Mouse (Mus musculus): Measurements from ENCODE around the gene Arid1b. TPM values are rescaled to one million over a fixed set of nuclear protein-coding genes. Genes with fewer than 3 reads are reported as not detected.

Arid1b gene
- polyA plus RNA-seq, 1 experiment from 2014 or later: 5.2 TPM

DNA sequence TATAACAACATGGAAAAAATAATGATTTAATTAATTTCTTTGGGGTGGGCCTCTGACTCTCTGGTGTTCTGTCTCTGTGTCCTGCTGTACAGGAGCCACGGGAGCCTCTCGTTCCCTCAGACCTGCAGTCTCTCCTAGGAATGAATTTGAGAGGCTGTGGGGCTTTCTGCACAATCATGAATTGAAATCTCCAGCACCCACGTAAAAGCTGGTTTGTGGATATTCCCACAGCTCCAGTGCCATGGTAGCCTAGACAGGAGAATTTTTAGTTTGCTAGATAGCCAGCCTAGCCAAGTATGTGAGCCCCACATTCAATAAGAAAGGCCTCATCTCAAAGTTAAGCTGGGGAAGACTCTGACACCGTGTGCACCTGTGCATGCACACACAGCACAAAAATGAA lies 335.3 kb downstream of the Arid1b start:
- no peak overlapping the region for H3K9ac ChIP-seq
- H3K4me2 ChIP-seq: no peak overlapping the region
- H3K27ac ChIP-seq (replicated peaks): no peak overlapping the region
- 90% methylated on average over 4 of the region's 4 CpGs for WGBS
- no peak overlapping the region for H3K4me3 ChIP-seq
- peaks cover 78% of the 10 kb centered on the region for H3K36me3 ChIP-seq
- no peaks in the 10 kb centered on the region for H3K9me3 ChIP-seq
- peaks cover 26% of the 10 kb centered on the region for H3K4me1 ChIP-seq
- ATAC-seq (ENCODE audit: extremely low read depth, insufficient number of reproducible peaks, low FRiP score, low TSS enrichment): no peak
- H3K27me3 ChIP-seq (replicated peaks): no peaks in the 10 kb centered on the region

GRCm38 (mm10) chr17:5330063-5330462 lies 335.9 kb downstream of the Arid1b start:
- Histone ChIP-seq H3K27ac (replicated peaks) (no peak overlapping the region), H3K4me3 (no peak overlapping the region), H3K36me3 (peaks cover 84% of the 10 kb centered on the region), H3K9ac (no peak overlapping the region), H3K4me2 (no peak overlapping the region), H3K4me1 (peaks cover 20% of the 10 kb centered on the region), H3K9me3 (no peaks in the 10 kb centered on the region), H3K27me3 (replicated peaks) (no peaks in the 10 kb centered on the region)
- 88% methylated on average over 6 of the region's 6 CpGs for WGBS
- ATAC-seq (ENCODE audit: extremely low read depth, insufficient number of reproducible peaks, low FRiP score, low TSS enrichment): no peak

- peaks cover 90% of the 10 kb centered on the region for H3K36me3 ChIP-seq
- H3K9ac ChIP-seq: no peak overlapping the region
- H3K4me3 ChIP-seq: no peak overlapping the region
- 94% methylated on average over 7 of the region's 7 CpGs for WGBS
- no peaks in the 10 kb centered on the region for H3K27me3 ChIP-seq (replicated peaks)
- H3K9me3 ChIP-seq: no peaks in the 10 kb centered on the region
- no peak for ATAC-seq (ENCODE audit: extremely low read depth, insufficient number of reproducible peaks, low FRiP score, low TSS enrichment)
- no peak overlapping the region for H3K4me2 ChIP-seq
- H3K27ac ChIP-seq (replicated peaks): no peak overlapping the region
- H3K4me1 ChIP-seq: peaks cover 14% of the 10 kb centered on the region
Observed at GRCm38 (mm10) chr17:5330644-5331043, 336.5 kb downstream of the Arid1b start.

DNA sequence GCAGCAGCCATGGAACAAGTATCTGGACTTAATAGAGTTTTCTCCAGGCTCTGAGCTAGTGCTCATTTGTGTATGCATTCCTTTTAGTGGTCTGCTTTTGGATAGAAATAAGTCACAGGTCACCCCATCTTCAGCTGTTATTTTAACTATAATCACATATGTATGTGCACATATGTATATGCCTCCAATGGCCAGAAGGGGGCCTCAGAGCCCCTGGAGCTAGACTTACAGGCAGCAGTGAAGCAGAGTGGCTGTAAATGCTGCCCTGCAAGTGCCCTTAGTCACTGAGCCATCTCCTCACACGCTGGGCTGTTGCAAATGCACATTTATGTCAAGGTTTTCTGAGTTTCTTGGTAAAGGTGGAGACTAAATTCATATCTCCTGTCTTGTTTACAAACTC lies 337.3 kb downstream of the Arid1b start:
- Histone ChIP-seq H3K27ac (replicated peaks) (no peak overlapping the region), H3K4me2 (no peak overlapping the region), H3K9me3 (no peaks in the 10 kb centered on the region), H3K27me3 (replicated peaks) (no peaks in the 10 kb centered on the region), H3K36me3 (peaks cover 93% of the 10 kb centered on the region), H3K4me3 (no peak overlapping the region), H3K4me1 (peaks cover 13% of the 10 kb centered on the region), H3K9ac (no peak overlapping the region)
- 83% methylated on average over 1 of the region's 1 CpGs for WGBS
- ATAC-seq (ENCODE audit: extremely low read depth, insufficient number of reproducible peaks, low FRiP score, low TSS enrichment): no peak

GRCm38 (mm10) chr17:5334567-5334966 lies 340.4 kb downstream of the Arid1b start:
- Histone ChIP-seq H3K4me3 (no peak overlapping the region), H3K4me2 (no peak overlapping the region), H3K27ac (replicated peaks) (no peak overlapping the region), H3K4me1 (no peaks in the 10 kb centered on the region), H3K9me3 (no peaks in the 10 kb centered on the region), H3K36me3 (peaks cover 95% of the 10 kb centered on the region), H3K9ac (no peak overlapping the region), H3K27me3 (replicated peaks) (no peaks in the 10 kb centered on the region)
- WGBS: 89% methylated on average over 7 of the region's 7 CpGs
- ATAC-seq (ENCODE audit: extremely low read depth, insufficient number of reproducible peaks, low FRiP score, low TSS enrichment): no peak

GRCm38 (mm10) chr17:5344426-5344825 lies 350.3 kb downstream of the Arid1b start:
- Histone ChIP-seq H3K27me3 (replicated peaks) (no peaks in the 10 kb centered on the region), H3K9ac (no peak overlapping the region), H3K27ac (replicated peaks) (no peak overlapping the region), H3K4me3 (no peak overlapping the region), H3K4me1 (no peaks in the 10 kb centered on the region), H3K36me3 (peaks cover 47% of the 10 kb centered on the region), H3K9me3 (no peaks in the 10 kb centered on the region), H3K4me2 (no peak overlapping the region)
- 95% methylated on average over 1 of the region's 1 CpGs for WGBS
- no peak for ATAC-seq (ENCODE audit: extremely low read depth, insufficient number of reproducible peaks, low FRiP score, low TSS enrichment)

DNA sequence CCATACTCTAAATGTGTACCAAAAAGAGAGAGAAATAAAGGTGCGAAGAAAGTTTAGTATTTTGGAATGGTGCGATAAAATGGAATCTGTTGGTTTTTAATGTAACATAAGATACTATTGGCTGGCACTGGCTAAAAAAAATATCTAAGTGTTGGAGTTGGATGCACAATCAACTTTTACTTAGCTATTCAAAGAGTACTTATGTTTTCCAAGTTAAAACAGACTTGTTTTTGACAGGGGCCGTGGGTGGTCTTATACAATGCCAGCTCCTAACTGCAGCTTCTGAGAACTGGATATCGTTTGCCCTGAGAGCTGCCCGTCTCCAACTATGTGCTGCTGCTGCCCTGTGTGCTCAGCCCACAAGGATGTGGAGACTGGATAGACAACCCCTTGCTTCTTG lies 351.7 kb downstream of the Arid1b start:
- Histone ChIP-seq H3K27ac (replicated peaks) (no peak overlapping the region), H3K27me3 (replicated peaks) (no peaks in the 10 kb centered on the region), H3K4me1 (no peaks in the 10 kb centered on the region), H3K9ac (no peak overlapping the region), H3K36me3 (peaks cover 35% of the 10 kb centered on the region), H3K4me2 (no peak overlapping the region), H3K9me3 (no peaks in the 10 kb centered on the region), H3K4me3 (no peak overlapping the region)
- WGBS: 82% methylated on average over 5 of the region's 5 CpGs
- no peak for ATAC-seq (ENCODE audit: extremely low read depth, insufficient number of reproducible peaks, low FRiP score, low TSS enrichment)

GRCm38 (mm10) chr17:5352901-5353300 lies 358.8 kb downstream of the Arid1b start:
- Histone ChIP-seq H3K9me3 (no peaks in the 10 kb centered on the region), H3K27ac (replicated peaks) (peak overlapping the region; percentile 45; the same call in 1 of the 2 replicates), H3K4me1 (peaks cover 12% of the 10 kb centered on the region), H3K36me3 (no peaks in the 10 kb centered on the region), H3K9ac (no peak overlapping the region), H3K27me3 (replicated peaks) (no peaks in the 10 kb centered on the region), H3K4me2 (no peak overlapping the region), H3K4me3 (no peak overlapping the region)
- 50% methylated on average over 5 of the region's 5 CpGs for WGBS
- ATAC-seq (ENCODE audit: extremely low read depth, insufficient number of reproducible peaks, low FRiP score, low TSS enrichment): peak; percentile 29; the same call in 1 of the 2 replicates

DNA sequence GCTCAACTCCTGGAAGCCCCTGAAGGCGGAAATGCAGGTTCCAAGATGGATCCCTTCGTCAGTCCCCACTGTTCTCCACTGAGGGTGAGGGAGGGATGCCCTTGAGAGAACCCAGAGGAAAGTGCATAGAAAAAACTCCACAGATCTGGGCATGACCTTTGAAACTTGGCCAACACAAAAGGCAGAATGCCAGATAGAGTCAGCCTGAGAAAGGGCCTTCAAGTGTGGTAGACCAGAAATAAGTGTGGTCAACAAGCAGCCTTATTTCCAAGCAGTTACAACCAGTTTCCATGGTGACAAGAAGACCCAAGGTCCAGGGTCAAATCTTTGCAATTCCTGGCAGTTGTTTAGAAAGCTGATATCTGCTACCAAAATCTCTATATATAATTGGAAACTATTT lies 366.6 kb downstream of the Arid1b start:
- Histone ChIP-seq H3K4me2 (no peak overlapping the region), H3K9me3 (no peaks in the 10 kb centered on the region), H3K36me3 (no peaks in the 10 kb centered on the region), H3K9ac (no peak overlapping the region), H3K4me1 (no peaks in the 10 kb centered on the region), H3K27me3 (replicated peaks) (no peaks in the 10 kb centered on the region), H3K4me3 (no peak overlapping the region), H3K27ac (replicated peaks) (no peak overlapping the region)
- WGBS: 72% methylated on average over 2 of the region's 2 CpGs
- ATAC-seq (ENCODE audit: extremely low read depth, insufficient number of reproducible peaks, low FRiP score, low TSS enrichment): no peak

DNA sequence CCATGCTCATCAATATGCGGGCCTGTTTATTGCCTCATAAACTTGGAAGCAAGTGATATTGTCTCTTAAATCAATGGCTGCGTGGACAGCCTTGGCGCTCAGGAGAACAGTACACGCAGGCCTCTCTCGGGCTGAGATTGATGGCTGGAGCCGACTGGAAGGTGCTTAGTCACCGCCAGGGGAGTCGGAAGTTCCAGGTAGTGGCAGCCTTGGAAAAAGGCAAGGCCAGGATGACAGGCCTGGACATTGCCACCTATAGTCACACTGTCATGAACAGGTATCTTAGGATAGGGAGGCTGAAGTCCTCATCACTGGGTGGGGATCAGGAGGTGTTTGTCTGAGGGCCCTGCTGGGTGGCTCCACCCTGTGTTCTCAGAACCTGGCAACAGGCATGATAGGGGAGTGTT lies 371.9 kb downstream of the Arid1b start:
- Histone ChIP-seq H3K9ac (no peak overlapping the region), H3K4me3 (no peak overlapping the region), H3K4me2 (no peak overlapping the region), H3K9me3 (no peaks in the 10 kb centered on the region), H3K4me1 (peaks cover 7% of the 10 kb centered on the region), H3K27me3 (replicated peaks) (no peaks in the 10 kb centered on the region), H3K36me3 (no peaks in the 10 kb centered on the region), H3K27ac (replicated peaks) (no peak overlapping the region)
- 64% methylated on average over 8 of the region's 8 CpGs for WGBS
- no peak for ATAC-seq (ENCODE audit: extremely low read depth, insufficient number of reproducible peaks, low FRiP score, low TSS enrichment)

DNA sequence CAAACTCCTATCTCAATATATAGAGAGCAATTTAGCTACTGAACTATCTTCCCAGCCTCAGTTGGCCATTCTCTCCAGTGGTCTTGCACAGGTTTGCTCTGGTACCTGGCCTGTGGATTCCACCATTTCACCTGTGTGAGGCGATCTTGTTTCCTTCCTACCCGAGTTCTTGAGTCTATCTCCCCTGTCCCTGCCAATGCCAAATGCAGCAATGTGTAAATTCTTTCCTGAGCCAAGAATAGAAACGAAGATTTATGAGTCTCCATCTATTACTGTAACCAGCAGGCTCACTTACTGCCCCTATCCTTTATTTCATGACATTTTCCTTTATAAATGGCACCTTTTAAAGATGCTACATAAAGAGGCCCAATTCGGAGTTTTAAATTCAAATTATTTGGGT lies 376.9 kb downstream of the Arid1b start:
- Histone ChIP-seq H3K4me1 (peaks cover 26% of the 10 kb centered on the region), H3K4me2 (peak overlapping the region; percentile 13; the same call in 1 of the 2 replicates), H3K27me3 (replicated peaks) (no peaks in the 10 kb centered on the region; the same call in 1 of the 2 replicates), H3K9me3 (no peaks in the 10 kb centered on the region), H3K27ac (replicated peaks) (peak overlapping the region; percentile 64), H3K9ac (no peak overlapping the region), H3K36me3 (no peaks in the 10 kb centered on the region), H3K4me3 (no peak overlapping the region)
- ATAC-seq (ENCODE audit: extremely low read depth, insufficient number of reproducible peaks, low FRiP score, low TSS enrichment): no peak
- WGBS: 37% methylated on average over 4 of the region's 4 CpGs

DNA sequence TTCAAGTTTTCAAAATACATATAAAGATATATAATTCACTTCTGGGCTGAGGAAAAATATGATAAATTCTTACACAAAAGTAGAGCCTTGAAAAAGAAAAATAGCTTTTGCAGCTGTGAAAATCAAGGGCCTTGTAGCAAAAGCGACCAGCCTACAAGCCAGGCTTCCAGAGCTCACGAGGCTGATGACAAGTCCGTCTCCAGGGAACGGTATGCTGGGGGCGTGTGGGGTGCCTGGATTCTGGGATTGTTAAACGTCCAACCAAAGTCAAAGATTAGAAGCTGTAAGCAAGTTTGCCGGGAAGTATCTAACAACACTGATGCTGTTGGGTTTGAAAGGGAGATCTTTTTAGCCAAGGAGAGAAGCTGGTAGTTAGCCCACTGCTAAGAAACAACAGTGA lies 377.4 kb downstream of the Arid1b start:
- H3K27me3 ChIP-seq (replicated peaks): no peaks in the 10 kb centered on the region; the same call in 1 of the 2 replicates
- H3K4me2 ChIP-seq: peak overlapping the region; percentile 13; the same call in 1 of the 2 replicates
- H3K9ac ChIP-seq: no peak overlapping the region
- no peak for ATAC-seq (ENCODE audit: extremely low read depth, insufficient number of reproducible peaks, low FRiP score, low TSS enrichment)
- 21% methylated on average over 7 of the region's 7 CpGs for WGBS
- no peaks in the 10 kb centered on the region for H3K9me3 ChIP-seq
- no peaks in the 10 kb centered on the region for H3K36me3 ChIP-seq
- H3K4me3 ChIP-seq: no peak overlapping the region
- H3K4me1 ChIP-seq: peaks cover 26% of the 10 kb centered on the region
- H3K27ac ChIP-seq (replicated peaks): peak overlapping the region; percentile 64
